In the genomic region with DNA sequence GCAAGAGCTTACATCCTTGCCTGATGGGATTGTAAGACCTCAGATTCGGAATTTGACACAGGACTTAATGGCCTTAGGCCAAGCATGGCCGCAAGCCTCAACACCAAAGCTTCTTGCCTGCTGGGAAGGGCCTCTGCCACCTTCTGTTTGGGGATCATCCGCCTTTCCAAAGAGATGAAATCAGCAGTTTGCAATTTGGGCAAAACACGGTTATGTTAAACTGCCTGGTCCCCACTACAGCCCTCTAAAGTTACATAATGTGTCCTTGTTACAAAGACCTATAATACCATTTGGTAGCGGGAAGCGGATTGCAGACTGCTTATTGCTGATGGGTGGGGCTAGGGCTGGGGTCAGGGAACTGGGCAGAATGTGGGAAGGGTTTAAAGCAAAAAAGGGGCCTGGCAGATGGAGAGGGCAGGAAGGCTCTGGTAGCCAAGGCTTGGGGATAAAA, we compare ENCODE assay signal across 14 mouse cellular contexts. TPM values are rescaled to one million over a fixed set of nuclear protein-coding genes. Genes with fewer than 3 reads are reported as not detected.
DNase-seq lines count a peak whose midpoint lies in the region; TF ChIP-seq lines count a peak whose summit lies in the region.
"Had no signal": no experiment of that assay in that cellular context is flagged by ENCODE, and none has a peak within 500 bp of the region (broad histone marks: within the 10 kb centered on the region; RNA-seq: fewer than 3 reads in every experiment).

No protein-coding gene starts in this region.

- H3K9me3 ChIP-seq in embryonic facial prominence, embryonic 10.5 days = no peaks in the 10 kb centered on the region
- H3K9me3 ChIP-seq: limb, embryonic 10.5 days; midbrain, embryonic 10.5 days; neural tube, embryonic 13.5 days had no signal

- WGBS in embryonic facial prominence, embryonic 10.5 days = 80% methylated on average over 6 of the region's 6 CpGs

- H3K4me1 ChIP-seq in brown adipose tissue, adult 24 weeks (ENCODE audit: control insufficient read depth, insufficient read depth, insufficient read length, low read length) = peaks cover 3% of the 10 kb centered on the region
- no peaks in the 10 kb centered on the region for H3K4me1 ChIP-seq in embryonic facial prominence, embryonic 10.5 days
- H3K4me1 ChIP-seq: limb, embryonic 10.5 days; midbrain, embryonic 10.5 days; neural tube, embryonic 13.5 days had no signal

- no peak for DNase-seq in left cerebral cortex, adult 2 months (ENCODE audit: extremely low spot score in 1 of 2, low spot score in 2 of 2)
- DNase-seq in left cerebral cortex, postnatal 10 days (ENCODE audit: extremely low spot score in 1 of 2, low spot score in 2 of 2) = no peak
- DNase-seq in cerebellum, adult 11-12 months = peak; percentile 60
- peak; percentile 54 to 68 for DNase-seq in cerebellum, postnatal 25 days
- no peak for DNase-seq in embryonic facial prominence, embryonic 10.5 days (ENCODE audit: low spot score)
- DNase-seq in ovary, adult 18-20 months (ENCODE audit: low spot score) = no peak
- DNase-seq: adrenal gland, postnatal 36 days; kidney, adult 9 months; retina, postnatal 1 day had no signal

- H3K4me3 ChIP-seq in left cerebral cortex, adult 2 months = no peak overlapping the region
- H3K4me3 ChIP-seq in brown adipose tissue, adult 24 weeks (ENCODE audit: insufficient read depth, low read depth, low read length) = no peak overlapping the region
- H3K4me3 ChIP-seq in embryonic facial prominence, embryonic 10.5 days = no peak overlapping the region
- H3K4me3 ChIP-seq: limb, embryonic 10.5 days; midbrain, embryonic 10.5 days; neural tube, embryonic 13.5 days had no signal

- TF ChIP-seq CTCF in left cerebral cortex, adult 2 months (IDR thresholded peaks at IDR 0.05) = no peak

- no peaks in the 10 kb centered on the region for H3K36me3 ChIP-seq in embryonic facial prominence, embryonic 10.5 days (replicated peaks)
- H3K36me3 ChIP-seq: limb, embryonic 10.5 days; midbrain, embryonic 10.5 days; neural tube, embryonic 13.5 days had no signal

- peaks cover 82% of the 10 kb centered on the region for H3K27me3 ChIP-seq in embryonic facial prominence, embryonic 10.5 days (replicated peaks; ENCODE audit: low read depth, poor library complexity, severe bottlenecking)

- intact Hi-C loops in left cerebral cortex, adult 2 months (cut with DNase I) = loop anchor here (5.0 to 10.0 kb wide), 3 partner anchors 50 to 218 kb away; no protein-coding TSS in a partner anchor
- intact Hi-C loops in left cerebral cortex, postnatal 10 days (cut with DNase I) = no loop called here

- H3K27ac ChIP-seq in left cerebral cortex, adult 2 months = peak overlapping the region; percentile 6; the same call in 1 of the 2 replicates
- H3K27ac ChIP-seq in brown adipose tissue, adult 24 weeks (replicated peaks; ENCODE audit: low read depth, low read length) = peak overlapping the region; percentile 33; the same call in 1 of the 2 replicates
- H3K27ac ChIP-seq in embryonic facial prominence, embryonic 10.5 days (replicated peaks) = no peak overlapping the region
- H3K27ac ChIP-seq: limb, embryonic 10.5 days; midbrain, embryonic 10.5 days; neural tube, embryonic 13.5 days had no signal

RNA-seq across cellular contexts. Expression of gene Nyx, which starts 1.2 kb away (rescaled TPM):
- under 1 TPM; 0.23 to 0.66 TPM for total RNA-seq in left cerebral cortex, adult 2 months (2021)
- total RNA-seq in left cerebral cortex, postnatal 10 days (2021) = under 1 TPM; 0.41 to 0.60 TPM
- not detected in 2 replicates for polyA plus RNA-seq in brown adipose tissue, adult 24 weeks (2012; ENCODE audit: insufficient read depth, insufficient read length, missing spikeins)
- 0.03 and 0.10 TPM in 2 replicates for polyA plus RNA-seq in embryonic facial prominence, embryonic 10.5 days (2016; fragmentation: Nextera tagmentation; extraction: Ambion mirVana)
- polyA plus RNA-seq: liver, embryonic 11.5 days had no signal

Comparison
In these comparisons a context has a peak if more than half of its experiments do, and no peak if none do; other contexts are left out.
1. DNase-seq: peak in cerebellum, adult 11-12 months (single experiment) and cerebellum, postnatal 25 days (2 of 2); none in left cerebral cortex, adult 2 months (0 of 2), left cerebral cortex, postnatal 10 days (0 of 2), embryonic facial prominence, embryonic 10.5 days (single experiment) and ovary, adult 18-20 months (single experiment).